Mouse (Mus musculus): ENCODE measurements at regions not wholly inside any gene's neighbourhood (a gene's known extent, or its start where the extent isn't known, plus 50 kb on each side); places are given as distances from the start of the nearest gene placed in this dataset.

DNA sequence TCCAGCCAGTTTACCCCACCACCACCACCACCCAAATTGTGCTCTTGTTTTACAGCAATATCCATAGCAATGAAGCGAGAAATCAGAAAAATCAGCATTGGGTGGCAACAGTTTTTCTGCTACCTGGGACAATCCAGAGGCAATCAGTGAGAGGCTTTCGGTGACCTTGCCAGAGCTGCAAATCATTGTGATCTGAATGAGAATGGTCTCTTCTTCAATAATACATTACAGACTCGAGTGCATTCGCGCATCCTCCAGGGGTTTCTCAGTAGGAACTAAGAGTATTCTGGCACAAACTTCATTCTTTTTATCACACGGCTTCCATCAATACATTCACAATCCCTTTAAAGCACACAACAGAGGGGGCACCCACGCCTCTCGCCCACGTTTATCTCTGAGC, 91.2 kb downstream of the Srek1 start:
- H3K27me3 ChIP-seq (replicated peaks; ENCODE audit: insufficient read depth, low read length), result no peaks in the 10 kb centered on the region
- H3K27ac ChIP-seq (ENCODE audit: low read length), result no peak overlapping the region
- H3K36me3 ChIP-seq (ENCODE audit: insufficient read depth, low read length), result no peaks in the 10 kb centered on the region
- H3K4me3 ChIP-seq (ENCODE audit: low read depth, low read length), result no peak overlapping the region
- H3K9me3 ChIP-seq (ENCODE audit: low read length), result no peaks in the 10 kb centered on the region
- no peak overlapping the region for H3K4me2 ChIP-seq (replicated peaks; ENCODE audit: low read depth, low read length)
- ATAC-seq (no peak), DNase-seq (ENCODE audit: low spot score) (no peak)
- TF ChIP-seq EP300 (IDR thresholded peaks at IDR 0.05), result no peak
- 78% methylated on average over 9 of the region's 9 CpGs for WGBS
- H3K9ac ChIP-seq (replicated peaks; ENCODE audit: low read depth), result no peak overlapping the region
- H3K4me1 ChIP-seq (ENCODE audit: insufficient read depth, low read depth, low read length), result no peaks in the 10 kb centered on the region

DNA sequence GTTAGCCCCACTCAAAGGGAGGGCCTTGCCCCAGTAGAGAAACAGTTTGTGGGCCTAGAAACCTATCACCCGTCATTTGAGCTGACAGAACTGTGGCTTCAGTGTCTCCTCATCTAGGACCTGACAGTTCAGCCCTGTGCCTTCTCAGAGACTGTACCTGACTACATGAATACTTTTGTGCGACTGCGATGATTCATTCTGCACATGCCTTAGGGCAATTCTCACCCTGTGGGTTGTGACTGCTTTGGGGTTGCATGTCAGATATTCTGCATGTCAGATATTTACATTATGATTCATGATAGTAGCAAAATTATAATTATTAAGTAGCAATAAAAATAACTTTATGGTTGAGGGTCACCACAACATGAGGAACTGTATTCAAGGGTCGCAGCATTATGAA, 93.7 kb downstream of the Srek1 start:
- Histone ChIP-seq H3K36me3 (ENCODE audit: insufficient read depth, low read length) (no peaks in the 10 kb centered on the region), H3K27me3 (replicated peaks; ENCODE audit: insufficient read depth, low read length) (no peaks in the 10 kb centered on the region), H3K4me1 (ENCODE audit: insufficient read depth, low read depth, low read length) (no peaks in the 10 kb centered on the region), H3K4me2 (replicated peaks; ENCODE audit: low read depth, low read length) (no peak overlapping the region), H3K27ac (ENCODE audit: low read length) (no peak overlapping the region), H3K9ac (replicated peaks; ENCODE audit: low read depth) (no peak overlapping the region), H3K4me3 (ENCODE audit: low read depth, low read length) (no peak overlapping the region), H3K9me3 (ENCODE audit: low read length) (no peaks in the 10 kb centered on the region)
- TF ChIP-seq EP300 (IDR thresholded peaks at IDR 0.05) (no peak), CTCF (IDR thresholded peaks at IDR 0.05) (no peak)
- WGBS, result 90% methylated on average over 4 of the region's 4 CpGs
- DNase-seq (ENCODE audit: low spot score) (no peak), ATAC-seq (no peak)

DNA sequence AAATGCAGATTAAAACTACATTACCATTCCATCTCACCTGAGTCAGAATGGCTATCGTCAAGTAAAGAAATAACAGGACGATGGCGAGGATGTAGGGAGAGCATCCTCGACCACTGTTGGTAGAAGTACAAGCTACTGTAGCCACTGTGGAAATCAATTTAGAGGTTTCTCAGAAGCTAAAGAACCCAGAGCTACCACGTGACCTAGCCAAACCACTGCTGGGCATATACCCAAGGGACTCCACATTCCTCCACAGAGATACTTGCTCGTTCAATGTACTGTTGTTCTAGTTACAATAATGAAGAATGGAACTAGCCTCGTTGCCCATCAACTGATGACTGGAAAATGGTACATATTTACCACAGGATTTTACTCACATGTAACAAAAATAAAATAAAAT, 94.4 kb downstream of the Srek1 start:
- Histone ChIP-seq H3K4me1 (ENCODE audit: insufficient read depth, low read depth, low read length) (no peaks in the 10 kb centered on the region), H3K4me3 (ENCODE audit: low read depth, low read length) (no peak overlapping the region), H3K4me2 (replicated peaks; ENCODE audit: low read depth, low read length) (no peak overlapping the region), H3K9me3 (ENCODE audit: low read length) (no peaks in the 10 kb centered on the region), H3K9ac (replicated peaks; ENCODE audit: low read depth) (no peak overlapping the region), H3K36me3 (ENCODE audit: insufficient read depth, low read length) (no peaks in the 10 kb centered on the region), H3K27ac (ENCODE audit: low read length) (no peak overlapping the region), H3K27me3 (replicated peaks; ENCODE audit: insufficient read depth, low read length) (no peaks in the 10 kb centered on the region)
- TF ChIP-seq CTCF (IDR thresholded peaks at IDR 0.05), result no peak
- no peak for TF ChIP-seq EP300 (IDR thresholded peaks at IDR 0.05)
- no peak for ATAC-seq
- 79% methylated on average over 7 of the region's 7 CpGs for WGBS
- DNase-seq (ENCODE audit: low spot score), result no peak

DNA sequence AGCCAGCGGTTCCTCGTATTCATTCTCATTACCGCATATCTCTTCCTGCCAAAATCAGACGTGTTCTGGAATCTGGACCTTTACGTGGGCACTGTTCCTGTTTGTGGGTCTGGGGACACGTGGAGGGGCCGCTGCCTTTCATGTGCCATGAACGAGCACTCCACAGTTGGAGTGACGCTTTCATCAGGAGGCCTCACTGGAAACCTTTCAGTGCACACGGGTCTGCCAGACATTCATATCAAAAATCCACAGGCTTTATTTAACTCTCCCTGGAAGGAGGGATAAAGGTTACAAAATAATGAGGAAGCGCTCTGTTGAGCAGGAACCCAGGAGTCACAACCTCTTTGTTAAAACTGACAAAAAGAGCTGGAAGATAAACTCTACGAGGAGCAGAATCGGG, 97.6 kb downstream of the Srek1 start:
- Histone ChIP-seq H3K9me3 (ENCODE audit: low read length) (no peaks in the 10 kb centered on the region), H3K27me3 (replicated peaks; ENCODE audit: insufficient read depth, low read length) (no peaks in the 10 kb centered on the region), H3K9ac (replicated peaks; ENCODE audit: low read depth) (no peak overlapping the region), H3K4me1 (ENCODE audit: insufficient read depth, low read depth, low read length) (no peaks in the 10 kb centered on the region), H3K27ac (ENCODE audit: low read length) (no peak overlapping the region), H3K36me3 (ENCODE audit: insufficient read depth, low read length) (no peaks in the 10 kb centered on the region), H3K4me2 (replicated peaks; ENCODE audit: low read depth, low read length) (no peak overlapping the region), H3K4me3 (ENCODE audit: low read depth, low read length) (no peak overlapping the region)
- WGBS, result 56% methylated on average over 13 of the region's 13 CpGs
- no peak for ATAC-seq
- no peak for DNase-seq (ENCODE audit: low spot score)
- TF ChIP-seq EP300 (IDR thresholded peaks at IDR 0.05), result no peak
- TF ChIP-seq CTCF (IDR thresholded peaks at IDR 0.05), result no peak

DNA sequence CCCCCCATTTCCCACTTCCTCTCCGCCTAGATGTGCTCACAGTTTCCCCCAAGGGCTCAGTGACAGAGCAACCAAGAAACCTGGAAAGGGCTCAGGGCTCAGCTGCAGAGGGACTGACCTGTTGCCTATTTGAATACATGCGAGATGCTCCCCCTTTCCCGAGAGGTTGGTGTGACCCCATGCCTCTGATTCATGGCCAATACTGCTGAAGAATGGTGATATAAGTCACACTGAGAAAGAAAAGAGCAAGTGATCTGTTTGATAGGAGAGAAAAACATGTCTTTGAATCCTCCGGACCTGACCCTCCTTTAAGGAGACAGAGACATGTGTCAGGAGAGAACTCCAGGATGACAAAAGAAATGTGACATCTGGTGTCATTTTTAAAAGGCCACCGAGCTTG, 98.2 kb downstream of the Srek1 start:
- 66% methylated on average over 5 of the region's 5 CpGs for WGBS
- Histone ChIP-seq H3K27me3 (replicated peaks; ENCODE audit: insufficient read depth, low read length) (no peaks in the 10 kb centered on the region), H3K36me3 (ENCODE audit: insufficient read depth, low read length) (no peaks in the 10 kb centered on the region), H3K4me1 (ENCODE audit: insufficient read depth, low read depth, low read length) (no peaks in the 10 kb centered on the region), H3K4me2 (replicated peaks; ENCODE audit: low read depth, low read length) (no peak overlapping the region), H3K4me3 (ENCODE audit: low read depth, low read length) (no peak overlapping the region), H3K9me3 (ENCODE audit: low read length) (no peaks in the 10 kb centered on the region), H3K27ac (ENCODE audit: low read length) (no peak overlapping the region), H3K9ac (replicated peaks; ENCODE audit: low read depth) (no peak overlapping the region)
- ATAC-seq (no peak), DNase-seq (ENCODE audit: low spot score) (no peak)
- no peak for TF ChIP-seq EP300 (IDR thresholded peaks at IDR 0.05)
- no peak for TF ChIP-seq CTCF (IDR thresholded peaks at IDR 0.05)

DNA sequence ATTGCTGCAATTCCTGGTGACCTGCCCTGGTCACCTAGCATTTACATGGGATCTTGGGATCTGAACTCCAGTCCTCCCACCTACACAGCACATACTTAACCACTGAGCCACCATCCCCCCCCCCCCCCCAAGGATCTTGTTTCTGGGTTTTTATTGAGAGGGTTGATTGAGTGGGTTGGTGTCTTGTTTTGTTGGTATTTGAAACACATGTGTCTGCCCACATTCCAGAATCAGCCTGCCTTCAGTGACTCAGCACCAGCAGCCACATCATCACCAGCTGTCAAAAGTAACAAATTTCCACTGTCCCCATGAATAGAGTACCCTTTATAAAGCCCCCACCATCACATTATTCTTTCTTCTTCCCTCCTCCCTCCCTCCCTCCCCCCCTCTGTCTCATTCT, 103.8 kb downstream of the Srek1 start:
- H3K27me3 ChIP-seq (replicated peaks; ENCODE audit: insufficient read depth, low read length), result no peaks in the 10 kb centered on the region
- no peaks in the 10 kb centered on the region for H3K36me3 ChIP-seq (ENCODE audit: insufficient read depth, low read length)
- ATAC-seq (no peak), DNase-seq (ENCODE audit: low spot score) (no peak)
- TF ChIP-seq EP300 (IDR thresholded peaks at IDR 0.05) (no peak), CTCF (IDR thresholded peaks at IDR 0.05) (no peak)
- H3K9me3 ChIP-seq (ENCODE audit: low read length), result no peaks in the 10 kb centered on the region
- H3K9ac ChIP-seq (replicated peaks; ENCODE audit: low read depth), result no peak overlapping the region
- H3K4me1 ChIP-seq (ENCODE audit: insufficient read depth, low read depth, low read length), result no peaks in the 10 kb centered on the region
- H3K27ac ChIP-seq (ENCODE audit: low read length), result no peak overlapping the region
- no peak overlapping the region for H3K4me2 ChIP-seq (replicated peaks; ENCODE audit: low read depth, low read length)
- no peak overlapping the region for H3K4me3 ChIP-seq (ENCODE audit: low read depth, low read length)

DNA sequence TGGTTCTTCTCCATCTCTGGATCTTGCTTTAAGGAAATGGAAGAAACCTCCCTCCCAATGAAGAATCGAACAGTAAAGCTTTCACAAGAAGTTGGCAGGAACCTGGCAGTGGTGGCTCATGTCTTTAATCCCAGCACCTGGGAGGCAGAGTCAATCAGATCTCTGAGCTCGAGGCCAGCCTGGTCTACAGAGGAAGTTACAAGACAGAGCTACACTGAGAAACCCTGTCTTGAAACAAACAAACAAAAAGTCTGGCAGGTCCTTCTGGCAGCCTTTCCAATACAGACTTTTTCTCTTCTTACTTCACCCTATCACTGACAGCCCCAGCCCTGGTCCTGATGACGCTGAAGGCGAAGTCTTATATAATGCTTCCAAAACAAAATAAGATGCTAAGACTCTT, 104.6 kb downstream of the Srek1 start:
- Histone ChIP-seq H3K4me2 (replicated peaks; ENCODE audit: low read depth, low read length) (no peak overlapping the region), H3K4me1 (ENCODE audit: insufficient read depth, low read depth, low read length) (no peaks in the 10 kb centered on the region), H3K9ac (replicated peaks; ENCODE audit: low read depth) (no peak overlapping the region), H3K27me3 (replicated peaks; ENCODE audit: insufficient read depth, low read length) (no peaks in the 10 kb centered on the region), H3K27ac (ENCODE audit: low read length) (no peak overlapping the region), H3K9me3 (ENCODE audit: low read length) (no peaks in the 10 kb centered on the region), H3K4me3 (ENCODE audit: low read depth, low read length) (no peak overlapping the region), H3K36me3 (ENCODE audit: insufficient read depth, low read length) (no peaks in the 10 kb centered on the region)
- TF ChIP-seq EP300 (IDR thresholded peaks at IDR 0.05), result no peak
- no peak for TF ChIP-seq CTCF (IDR thresholded peaks at IDR 0.05)
- no peak for ATAC-seq
- WGBS, result 89% methylated on average over 4 of the region's 4 CpGs
- no peak for DNase-seq (ENCODE audit: low spot score)

Data from lung, postnatal 0 days (tissue).